In genomic region chr4:151593042-151593441, GRCm38 (mm10) we compare ENCODE assay signal across 8 mouse cellular contexts.
"Had no signal": no experiment of that assay in that cellular context is flagged by ENCODE, and none has a peak within 500 bp of the region (broad histone marks: within the 10 kb centered on the region; RNA-seq: fewer than 3 reads in every experiment).

No protein-coding gene starts in this region.

- ATAC-seq: intestine, postnatal 0 days; liver, embryonic 12.5 days; midbrain, embryonic 15.5 days had no signal

- DNase-seq: kidney, adult 8-10 months; kidney, postnatal 36 days; lung, embryonic 14.5 days; lung, postnatal 10 days; thymus, postnatal 36 days had no signal
